Mouse (Mus musculus) bone marrow, adult 2 months (tissue): ENCODE measurements around the gene Nob1. TPM values are rescaled to one million over a fixed set of nuclear protein-coding genes. Genes with fewer than 3 reads are reported as not detected.

ENCODE experiments used
- H3K27ac ChIP-seq: fragments of 200-500 bp; 2 replicates; pipeline ENCODE4 v1.5.1; 2012; ENCODE audit warnings: low read depth, mild to moderate bottlenecking, control low read depth, inconsistent platforms, low read length; ENCODE audit not compliant: control insufficient read depth, poor library complexity, insufficient read depth
- H3K4me1 ChIP-seq: fragments of 200-500 bp; 2 replicates; pipeline ENCODE4 v1.6.1; 2011; ENCODE audit warnings: low read length; ENCODE audit not compliant: control insufficient read depth, insufficient read depth
- H3K4me3 ChIP-seq: fragments of 200-500 bp; replicated peaks from 2 replicates; pipeline ENCODE3; 2011; ENCODE audit warnings: mild to moderate bottlenecking, low read depth, low read length, control low read depth; ENCODE audit not compliant: control insufficient read depth
- CTCF ChIP-seq: fragments of 200-500 bp; IDR thresholded peaks from 2 replicates; pipeline ENCODE4 v1.5.1; 2011; ENCODE audit warnings: low read length, control low read depth; ENCODE audit not compliant: control insufficient read depth, insufficient read depth
- POLR2A ChIP-seq: fragments of 200-500 bp; IDR thresholded peaks from 2 replicates; pipeline ENCODE4 v1.6.1; 2011; ENCODE audit warnings: low read depth, mild to moderate bottlenecking, control low read depth, low read length, borderline replicate concordance; ENCODE audit not compliant: control insufficient read depth
- WGBS: fragments of 180-500 bp; shearing (Covaris S2); methylation state at CpG from one replicate; pipeline ENCODE4 v1.1.7; 2018; 5-methylcytosine and 5-hydroxymethylcytosine counted together
- polyA plus RNA-seq: library from polyadenylated mRNA; stranded (reverse); fragments of >200 nt; gene quantifications from 2 replicates; pipeline ENCODE4 v1.2.4, GENCODE M21; 2011; ENCODE audit warnings: low replicate concordance; ENCODE audit not compliant: missing spikeins, insufficient read depth, insufficient read length

Nob1 gene
- polyA plus RNA-seq, 1 experiment: 28.4 TPM

- Histone ChIP-seq H3K4me1 (no peaks in the 10 kb centered on the region), H3K27ac (no peak overlapping the region), H3K4me3 (no peak overlapping the region)
- TF ChIP-seq POLR2A: no peak
- no peak for TF ChIP-seq CTCF
- 91% methylated on average over 6 of the region's 6 CpGs for WGBS
Observed at GRCm38 (mm10) chr8:107458281-107458680, 33.4 kb upstream of the Nob1 start.

DNA sequence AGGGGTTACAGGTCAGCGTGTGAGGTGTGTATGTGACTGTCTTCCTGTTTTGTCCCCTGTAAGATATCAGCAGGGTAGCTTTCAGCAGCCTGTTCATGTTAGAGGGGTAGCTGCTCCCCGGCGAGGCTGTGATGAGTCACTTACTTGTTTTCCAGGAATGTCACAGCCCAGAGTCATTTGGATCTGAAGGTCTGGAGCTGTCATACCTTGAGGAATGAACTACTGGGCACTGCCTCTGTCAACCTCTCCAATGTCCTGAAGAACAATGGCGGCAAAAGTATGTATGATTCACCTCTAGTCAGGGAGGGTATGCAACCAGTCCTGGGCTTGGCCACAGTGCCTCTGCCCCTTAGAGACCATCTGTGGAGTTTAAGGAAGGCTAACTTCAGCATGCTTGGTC, 32.9 kb upstream of the Nob1 start:
- TF ChIP-seq POLR2A (no peak), CTCF (no peak)
- Histone ChIP-seq H3K27ac (no peak overlapping the region), H3K4me3 (no peak overlapping the region), H3K4me1 (no peaks in the 10 kb centered on the region)
- WGBS: 86% methylated on average over 4 of the region's 4 CpGs

GRCm38 (mm10) chr8:107455268-107455667, 30.4 kb upstream of the Nob1 start:
- Histone ChIP-seq H3K4me1 (no peaks in the 10 kb centered on the region), H3K27ac (no peak overlapping the region), H3K4me3 (no peak overlapping the region)
- WGBS: under 1% methylated on average over 3 of the region's 3 CpGs
- TF ChIP-seq CTCF: peak; percentile 62
- no peak for TF ChIP-seq POLR2A

DNA sequence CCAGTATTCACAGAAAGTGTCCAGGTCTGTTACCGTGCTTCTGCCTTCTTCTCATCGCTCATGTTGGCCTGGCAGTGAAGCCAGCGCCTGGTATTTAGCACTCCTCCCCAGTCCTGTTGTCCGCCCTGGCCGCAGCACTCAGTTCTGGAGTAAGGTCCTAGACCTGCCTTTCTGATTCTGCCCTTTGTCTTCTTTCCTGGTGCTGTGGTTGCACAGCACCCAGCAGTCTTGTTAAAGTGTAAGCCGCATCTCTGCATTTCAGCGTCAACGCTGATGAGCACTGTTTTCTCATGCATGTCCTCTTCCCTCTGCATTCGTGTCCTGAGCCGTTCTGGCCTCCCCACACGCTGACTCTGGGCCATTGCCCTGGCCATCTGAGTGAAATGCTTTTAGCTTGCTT, 28.5 kb upstream of the Nob1 start:
- Histone ChIP-seq H3K4me3 (no peak overlapping the region), H3K27ac (no peak overlapping the region), H3K4me1 (peaks cover 4% of the 10 kb centered on the region)
- no peak for TF ChIP-seq CTCF
- no peak for TF ChIP-seq POLR2A
- WGBS: 94% methylated on average over 11 of the region's 11 CpGs

- H3K4me3 ChIP-seq: no peak overlapping the region
- WGBS: 92% methylated on average over 13 of the region's 13 CpGs
- peaks cover 4% of the 10 kb centered on the region for H3K4me1 ChIP-seq
- no peak overlapping the region for H3K27ac ChIP-seq
- TF ChIP-seq CTCF (no peak), POLR2A (no peak)
Observed at GRCm38 (mm10) chr8:107451414-107452066, 26.7 kb upstream of the Nob1 start.

DNA sequence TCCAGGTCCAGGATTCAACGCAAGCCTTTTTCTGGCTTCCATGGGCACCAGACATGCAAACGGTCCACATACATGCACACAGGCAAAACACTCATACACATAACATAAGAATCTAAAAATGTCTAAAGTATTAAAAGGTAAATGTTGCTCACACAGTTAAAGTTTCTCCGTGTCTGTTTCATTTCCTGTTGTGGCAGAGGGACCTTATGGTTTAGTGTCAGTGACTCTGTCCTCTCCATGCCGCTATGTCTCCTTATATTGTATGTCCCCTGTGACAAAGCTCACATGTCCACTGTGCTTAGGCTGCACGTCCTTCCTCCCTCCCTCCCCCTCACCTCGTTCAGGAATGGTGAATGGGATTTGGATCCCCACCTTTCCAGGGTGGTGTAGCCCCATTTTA, 24.8 kb upstream of the Nob1 start:
- TF ChIP-seq CTCF: no peak
- H3K27ac ChIP-seq: no peak overlapping the region
- 56% methylated on average over 6 of the region's 6 CpGs for WGBS
- no peak overlapping the region for H3K4me3 ChIP-seq
- peaks cover 4% of the 10 kb centered on the region for H3K4me1 ChIP-seq

GRCm38 (mm10) chr8:107449130-107449529, 24.3 kb upstream of the Nob1 start:
- WGBS: 69% methylated on average over 8 of the region's 8 CpGs
- TF ChIP-seq POLR2A (no peak), CTCF (no peak)
- Histone ChIP-seq H3K4me1 (peaks cover 4% of the 10 kb centered on the region), H3K27ac (no peak overlapping the region), H3K4me3 (no peak overlapping the region)

DNA sequence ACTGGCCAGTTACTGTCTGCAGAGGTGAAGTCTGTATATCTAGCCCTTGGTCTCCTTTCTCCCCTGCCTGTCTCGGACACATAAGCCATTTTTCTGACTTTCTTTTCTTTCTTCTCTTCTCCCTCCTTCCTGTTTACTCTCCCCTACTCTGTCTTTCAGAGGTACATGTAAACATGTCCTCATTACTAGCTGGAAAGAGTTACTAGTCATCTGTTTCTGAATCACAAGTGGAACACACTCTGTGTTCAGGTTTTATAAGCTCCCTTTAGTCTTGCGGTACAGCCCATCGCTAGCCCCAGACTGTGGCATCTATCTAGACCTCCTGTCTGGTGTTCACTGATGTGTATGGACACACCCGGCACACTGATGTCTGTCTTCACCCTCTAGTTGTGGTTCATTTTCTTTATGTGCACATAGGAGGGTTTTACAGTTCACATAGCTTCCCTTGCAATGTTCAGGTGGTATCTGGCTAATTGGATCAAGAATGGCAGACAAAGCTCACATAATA, 23.6 kb upstream of the Nob1 start:
- TF ChIP-seq POLR2A (no peak), CTCF (no peak)
- 74% methylated on average over 4 of the region's 4 CpGs for WGBS
- peaks cover 4% of the 10 kb centered on the region for H3K4me1 ChIP-seq
- H3K4me3 ChIP-seq: no peak overlapping the region
- no peak overlapping the region for H3K27ac ChIP-seq

DNA sequence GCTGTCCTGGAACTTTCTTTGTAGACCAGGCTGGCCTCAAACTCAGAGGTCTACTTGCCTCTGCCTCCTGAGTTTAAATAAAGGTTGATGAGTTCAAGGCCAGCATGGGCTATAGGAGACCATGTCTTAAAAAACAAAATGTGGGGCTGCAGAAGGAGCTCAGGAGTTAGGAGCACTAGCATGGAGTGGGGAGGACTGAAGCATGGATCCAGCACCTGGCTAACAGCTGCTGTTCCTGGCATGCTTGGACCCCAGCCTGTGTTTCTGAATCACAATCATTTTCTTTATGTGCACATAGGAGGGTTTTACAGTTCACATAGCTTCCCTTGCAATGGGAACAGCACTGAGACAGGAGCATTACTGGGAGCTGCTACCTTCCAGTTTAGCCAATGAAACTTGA, 22.9 kb upstream of the Nob1 start:
- H3K4me1 ChIP-seq: peaks cover 4% of the 10 kb centered on the region
- TF ChIP-seq CTCF (no peak), POLR2A (no peak)
- H3K4me3 ChIP-seq: no peak overlapping the region
- H3K27ac ChIP-seq: no peak overlapping the region
